Mouse (Mus musculus) heart, adult 2 months (tissue): ENCODE measurements at regions not wholly inside any gene's neighbourhood (a gene's known extent, or its start where the extent isn't known, plus 50 kb on each side); places are given as distances from the start of the nearest gene placed in this dataset.
"Not testable (repeated sequence)": the region's sequence is repeated elsewhere in the genome, so short reads cannot be mapped to it uniquely, and the experiment has no call there.

Experiments
- CTCF ChIP-seq: fragments of 200-600 bp; IDR thresholded peaks from 2 replicates; pipeline ENCODE4 v1.8.1; 2022; ENCODE audit warnings: antibody characterized with exemption, mild to moderate bottlenecking, moderate library complexity
- EP300 ChIP-seq: fragments of 200-500 bp; IDR thresholded peaks from 2 replicates; pipeline ENCODE4 v1.6.1; 2011; ENCODE audit warnings: low read depth, low read length, control low read depth; ENCODE audit not compliant: insufficient read depth

DNA sequence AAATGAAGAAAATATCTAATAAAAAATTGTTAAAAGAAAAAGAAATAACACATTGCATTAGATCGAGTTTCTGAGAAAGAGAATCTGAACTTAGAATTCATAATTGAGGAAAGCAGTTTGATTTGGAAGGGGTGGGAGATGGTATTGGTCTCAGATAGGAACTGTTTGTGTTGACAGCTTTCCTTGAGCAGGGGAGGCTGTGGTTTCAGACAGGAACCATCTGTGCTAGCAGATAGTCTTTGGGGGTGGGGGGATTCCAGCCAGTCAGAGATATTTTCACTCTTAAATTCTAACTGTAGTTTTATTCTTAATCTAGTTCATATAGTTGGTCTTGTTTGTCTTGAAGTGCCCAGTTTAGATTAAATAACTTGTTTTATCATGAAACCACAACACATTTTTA lies 205.3 kb upstream of the Olfr1507 start:
- TF ChIP-seq EP300, CTCF: not testable (repeated sequence)
